Mouse (Mus musculus) hindbrain, embryonic 13.5 days (tissue): ENCODE measurements around the gene Gcnt1. TPM values are rescaled to one million over a fixed set of nuclear protein-coding genes. Genes with fewer than 3 reads are reported as not detected.

Source experiments
- polyA plus RNA-seq: library from polyadenylated mRNA; unstranded; fragments of >200 nt; fragmentation: Nextera tagmentation; extraction: Ambion mirVana; gene quantifications from 2 replicates; pipeline ENCODE4 v1.2.1, GENCODE M21; 2015

Gene Gcnt1
- polyA plus RNA-seq, 1 experiment from 2014 or later = 1.3 TPM

Other genes starting within 250 kb of the Gcnt1 start
- 79.5 and 81.3 TPM in 2 replicates for gene Rfk, start 21.2 kb upstream of the Gcnt1 start, polyA plus RNA-seq